Mouse (Mus musculus): ENCODE results near the gene Tmem59l.
"Not testable (repeated sequence)": the region's sequence is repeated elsewhere in the genome, so short reads cannot be mapped to it uniquely, and the experiment has no call there.

- not testable (repeated sequence) for TF ChIP-seq CTCF, EP300 (IDR thresholded peaks at IDR 0.05; ENCODE audit: low read depth)
Observed at GRCm38 (mm10) chr8:70511174-70511573, 24.0 kb upstream of the Tmem59l start.
